In genomic region chr11:75118141-75118540, GRCm38 (mm10) we compare ENCODE assay signal across 19 mouse cellular contexts. TPM values are rescaled to one million over a fixed set of nuclear protein-coding genes. Genes with fewer than 3 reads are reported as not detected.
DNase-seq lines count a peak whose midpoint lies in the region.
"Had no signal": no experiment of that assay in that cellular context is flagged by ENCODE, and none has a peak within 500 bp of the region (broad histone marks: within the 10 kb centered on the region; RNA-seq: fewer than 3 reads in every experiment).

No protein-coding gene starts in this region.

- DNase-seq in frontal cortex, postnatal 36 days (ENCODE audit: low spot score in 2 of 2): peak; percentile 21 to 47
- no peak for DNase-seq in frontal cortex, postnatal 10 days (ENCODE audit: low spot score in 2 of 2)
- peak; percentile 25 for DNase-seq in right cerebral cortex, adult 18-20 months
- DNase-seq in right cerebral cortex, postnatal 4 days: no peak
- peak; percentile 66 for DNase-seq in layer of hippocampus, adult 9-10 months (ENCODE audit: low spot score)
- DNase-seq in thymus, postnatal 25 days: no peak
- DNase-seq in limb, embryonic 10.5 days (ENCODE audit: low spot score): no peak
- DNase-seq: adrenal gland, adult 2 months; cerebellum, adult 8-10 months; cerebellum, postnatal 36 days; kidney, postnatal 36 days; liver, embryonic 13.5 days; lung, embryonic 14.5 days; right cerebral cortex, postnatal 25 days; thymus, postnatal 14 days had no signal

- H3K27ac ChIP-seq in limb, embryonic 10.5 days: no peak overlapping the region
- H3K27ac ChIP-seq: forebrain, embryonic 13.5 days; heart, embryonic 10.5 days; kidney, embryonic 15.5 days; liver, embryonic 13.5 days; midbrain, embryonic 12.5 days had no signal

- WGBS in limb, embryonic 10.5 days: 97% methylated on average over 2 of the region's 2 CpGs

- 0 out of 2 replicates have a peak, but pooled peaks cover under 1% of the 10 kb centered on the region for H3K36me3 ChIP-seq in limb, embryonic 10.5 days
- H3K36me3 ChIP-seq: heart, embryonic 10.5 days; kidney, embryonic 15.5 days; liver, embryonic 13.5 days; midbrain, embryonic 12.5 days had no signal

- no peaks in the 10 kb centered on the region for H3K9me3 ChIP-seq in limb, embryonic 10.5 days (replicated peaks)
- H3K9me3 ChIP-seq: forebrain, embryonic 13.5 days; heart, embryonic 10.5 days; kidney, embryonic 15.5 days; liver, embryonic 13.5 days; midbrain, embryonic 12.5 days had no signal

- H3K27me3 ChIP-seq in limb, embryonic 10.5 days (ENCODE audit: low read depth, poor library complexity, severe bottlenecking): no peaks in the 10 kb centered on the region
- H3K27me3 ChIP-seq: forebrain, embryonic 13.5 days; kidney, embryonic 15.5 days; liver, embryonic 13.5 days; midbrain, embryonic 12.5 days had no signal

- peaks cover 11% of the 10 kb centered on the region; the same call in 1 of the 2 replicates for H3K4me1 ChIP-seq in limb, embryonic 10.5 days
- H3K4me1 ChIP-seq: forebrain, embryonic 13.5 days; liver, embryonic 13.5 days; midbrain, embryonic 12.5 days had no signal

- H3K4me3 ChIP-seq in limb, embryonic 10.5 days: no peak overlapping the region
- H3K4me3 ChIP-seq: forebrain, embryonic 13.5 days; heart, embryonic 10.5 days; kidney, embryonic 15.5 days; liver, embryonic 13.5 days; midbrain, embryonic 12.5 days had no signal

RNA-seq across cellular contexts. Expression of gene Hic1, which starts 51.2 kb away (rescaled TPM):
- polyA plus RNA-seq in limb, embryonic 10.5 days (2016; fragmentation: Nextera tagmentation; extraction: Ambion mirVana): 0.99 and 3.5 TPM in 2 replicates

Comparison
In these comparisons a context has a peak if more than half of its experiments do, and no peak if none do; other contexts are left out.
1. DNase-seq: peak in frontal cortex, postnatal 36 days (2 of 2), right cerebral cortex, adult 18-20 months (single experiment) and layer of hippocampus, adult 9-10 months (single experiment); none in frontal cortex, postnatal 10 days (0 of 2), right cerebral cortex, postnatal 4 days (single experiment), thymus, postnatal 25 days (single experiment) and limb, embryonic 10.5 days (single experiment).